Mouse (Mus musculus): Measurements from ENCODE around the gene Acsm1. TPM values are rescaled to one million over a fixed set of nuclear protein-coding genes. Genes with fewer than 3 reads are reported as not detected.
A peak's percentile ranks its signal among the peaks of the same experiment; 100 is the strongest.

The Acsm1 gene
- polyA plus RNA-seq, 1 experiment from 2014 or later, result 1.8 TPM

- H3K4me2 ChIP-seq (replicated peaks; ENCODE audit: low read depth), result 0 out of 2 replicates have a peak overlapping the region, but pooled peaks have one; percentile 8
- H3K9me3 ChIP-seq (ENCODE audit: control insufficient read depth, low read length), result no peaks in the 10 kb centered on the region
- H3K9ac ChIP-seq (ENCODE audit: low read length), result no peak overlapping the region
- H3K4me1 ChIP-seq (replicated peaks; ENCODE audit: control insufficient read depth, insufficient read depth), result no peaks in the 10 kb centered on the region
- H3K4me3 ChIP-seq (ENCODE audit: low read depth, low read length), result no peak overlapping the region
- no peak for TF ChIP-seq EP300 (optimal IDR thresholded peaks at IDR 0.05)
- no peak for TF ChIP-seq CTCF (IDR thresholded peaks at IDR 0.05; ENCODE audit: low read depth)
- no peaks in the 10 kb centered on the region for H3K36me3 ChIP-seq (ENCODE audit: control insufficient read depth, insufficient read depth, low read length)
- ATAC-seq (ENCODE audit: low FRiP score, low TSS enrichment), result 0 out of 2 replicates have a peak, but pooled peaks have one; percentile 35
- H3K27ac ChIP-seq (replicated peaks), result no peak overlapping the region
- DNase-seq (ENCODE audit: low spot score), result no peak
- no peaks in the 10 kb centered on the region for H3K27me3 ChIP-seq (ENCODE audit: control insufficient read depth, insufficient read depth, low read length)
- WGBS, result 54% methylated on average over 9 of the region's 9 CpGs
Measured at GRCm38 (mm10) chr7:119605926-119606663, 731 bp upstream of the Acsm1 start.

DNA sequence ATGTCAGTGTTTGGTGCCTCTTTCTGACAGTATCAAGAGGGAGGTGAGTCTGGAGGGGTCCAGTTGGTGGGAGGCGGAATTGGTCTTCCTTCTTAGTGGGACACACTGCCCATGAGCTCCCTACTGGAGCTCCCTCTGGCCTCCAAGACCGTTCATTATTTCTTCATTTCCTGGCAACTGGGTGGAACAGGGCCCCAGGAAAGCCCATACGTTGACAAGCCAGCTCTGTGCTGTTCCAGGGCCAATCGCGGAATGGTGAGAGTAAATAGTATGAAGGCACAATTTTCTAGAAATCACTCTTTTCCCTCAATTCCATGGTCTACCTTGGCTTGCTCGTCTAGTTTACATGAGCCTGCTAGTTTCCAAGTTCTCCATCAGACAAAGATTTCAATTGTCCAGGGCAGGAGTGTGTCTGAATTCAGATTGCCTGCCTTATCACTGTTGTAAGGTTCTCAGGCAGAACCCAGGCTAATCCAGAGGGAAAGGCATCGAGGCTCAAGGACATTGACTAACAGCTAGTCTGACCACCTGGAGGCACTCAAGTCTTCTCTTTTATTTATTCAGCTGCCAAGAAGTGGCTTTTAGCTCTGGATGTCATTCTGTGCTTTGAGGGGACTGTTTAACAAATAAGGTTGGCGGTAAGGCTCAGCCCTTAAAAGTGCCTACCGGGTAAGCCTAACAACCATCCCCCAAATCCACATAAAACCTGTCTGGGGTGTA is 1.1 kb downstream of the Acsm1 start:
- no peaks in the 10 kb centered on the region for H3K9me3 ChIP-seq (ENCODE audit: control insufficient read depth, low read length)
- H3K4me2 ChIP-seq (replicated peaks; ENCODE audit: low read depth), result no peak overlapping the region
- H3K4me3 ChIP-seq (ENCODE audit: low read depth, low read length), result no peak overlapping the region
- DNase-seq (ENCODE audit: low spot score), result no peak
- no peaks in the 10 kb centered on the region for H3K27me3 ChIP-seq (ENCODE audit: control insufficient read depth, insufficient read depth, low read length)
- H3K9ac ChIP-seq (ENCODE audit: low read length), result no peak overlapping the region
- H3K27ac ChIP-seq (replicated peaks), result no peak overlapping the region
- 49% methylated on average over 9 of the region's 9 CpGs for WGBS
- ATAC-seq (ENCODE audit: low FRiP score, low TSS enrichment), result 0 out of 2 replicates have a peak, but pooled peaks have one; percentile 32
- H3K4me1 ChIP-seq (replicated peaks; ENCODE audit: control insufficient read depth, insufficient read depth), result no peaks in the 10 kb centered on the region
- no peaks in the 10 kb centered on the region for H3K36me3 ChIP-seq (ENCODE audit: control insufficient read depth, insufficient read depth, low read length)
- no peak for TF ChIP-seq EP300 (optimal IDR thresholded peaks at IDR 0.05)
- no peak for TF ChIP-seq CTCF (IDR thresholded peaks at IDR 0.05; ENCODE audit: low read depth)

DNA sequence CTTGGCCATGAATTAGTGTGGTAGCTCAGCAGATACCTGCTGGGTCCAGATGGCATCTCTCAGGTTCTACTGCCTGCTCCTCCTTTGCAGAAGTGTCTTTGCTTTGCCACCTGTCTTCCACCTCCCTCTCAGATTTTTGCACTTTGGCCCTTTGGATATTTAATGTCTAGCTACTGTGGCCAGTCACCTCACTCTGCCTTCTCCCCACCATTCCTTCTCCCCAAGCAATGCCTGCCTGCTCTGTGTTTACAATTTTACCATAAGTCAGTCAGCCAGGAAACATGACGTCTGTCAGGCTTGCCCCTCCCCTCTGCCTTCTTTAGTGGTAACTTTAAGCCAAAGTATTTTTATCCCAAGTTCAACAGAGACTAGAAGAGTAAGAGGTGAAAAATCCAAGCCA is 9.7 kb downstream of the Acsm1 start:
- Histone ChIP-seq H3K27ac (replicated peaks) (no peak overlapping the region), H3K9me3 (ENCODE audit: control insufficient read depth, low read length) (no peaks in the 10 kb centered on the region), H3K4me1 (replicated peaks; ENCODE audit: control insufficient read depth, insufficient read depth) (no peaks in the 10 kb centered on the region), H3K36me3 (ENCODE audit: control insufficient read depth, insufficient read depth, low read length) (no peaks in the 10 kb centered on the region), H3K9ac (ENCODE audit: low read length) (no peak overlapping the region), H3K4me3 (ENCODE audit: low read depth, low read length) (no peak overlapping the region), H3K27me3 (ENCODE audit: control insufficient read depth, insufficient read depth, low read length) (no peaks in the 10 kb centered on the region), H3K4me2 (replicated peaks; ENCODE audit: low read depth) (no peak overlapping the region)
- DNase-seq (ENCODE audit: low spot score) (no peak), ATAC-seq (ENCODE audit: low FRiP score, low TSS enrichment) (no peak)
- 21% methylated on average over 1 of the region's 1 CpGs for WGBS
- no peak for TF ChIP-seq EP300 (optimal IDR thresholded peaks at IDR 0.05)
- no peak for TF ChIP-seq CTCF (IDR thresholded peaks at IDR 0.05; ENCODE audit: low read depth)

GRCm38 (mm10) chr7:119617593-119617992 is 10.8 kb downstream of the Acsm1 start:
- Histone ChIP-seq H3K4me1 (replicated peaks; ENCODE audit: control insufficient read depth, insufficient read depth) (no peaks in the 10 kb centered on the region), H3K4me3 (ENCODE audit: low read depth, low read length) (no peak overlapping the region), H3K36me3 (ENCODE audit: control insufficient read depth, insufficient read depth, low read length) (no peaks in the 10 kb centered on the region), H3K27me3 (ENCODE audit: control insufficient read depth, insufficient read depth, low read length) (no peaks in the 10 kb centered on the region), H3K9me3 (ENCODE audit: control insufficient read depth, low read length) (no peaks in the 10 kb centered on the region), H3K27ac (replicated peaks) (no peak overlapping the region), H3K9ac (ENCODE audit: low read length) (no peak overlapping the region), H3K4me2 (replicated peaks; ENCODE audit: low read depth) (no peak overlapping the region)
- no peak for TF ChIP-seq EP300 (optimal IDR thresholded peaks at IDR 0.05)
- no peak for TF ChIP-seq CTCF (IDR thresholded peaks at IDR 0.05; ENCODE audit: low read depth)
- DNase-seq (ENCODE audit: low spot score) (no peak), ATAC-seq (ENCODE audit: low FRiP score, low TSS enrichment) (no peak)
- WGBS, result 83% methylated on average over 6 of the region's 6 CpGs

- H3K27me3 ChIP-seq (ENCODE audit: control insufficient read depth, insufficient read depth, low read length), result no peaks in the 10 kb centered on the region
- H3K9me3 ChIP-seq (ENCODE audit: control insufficient read depth, low read length), result no peaks in the 10 kb centered on the region
- no peak overlapping the region for H3K27ac ChIP-seq (replicated peaks)
- TF ChIP-seq CTCF (IDR thresholded peaks at IDR 0.05; ENCODE audit: low read depth) (no peak), EP300 (optimal IDR thresholded peaks at IDR 0.05) (no peak)
- no peaks in the 10 kb centered on the region for H3K36me3 ChIP-seq (ENCODE audit: control insufficient read depth, insufficient read depth, low read length)
- no peak overlapping the region for H3K4me3 ChIP-seq (ENCODE audit: low read depth, low read length)
- no peak overlapping the region for H3K9ac ChIP-seq (ENCODE audit: low read length)
- H3K4me2 ChIP-seq (replicated peaks; ENCODE audit: low read depth), result no peak overlapping the region
- ATAC-seq (ENCODE audit: low FRiP score, low TSS enrichment) (no peak), DNase-seq (ENCODE audit: low spot score) (no peak)
- no peaks in the 10 kb centered on the region for H3K4me1 ChIP-seq (replicated peaks; ENCODE audit: control insufficient read depth, insufficient read depth)
- 46% methylated on average over 4 of the region's 4 CpGs for WGBS
Measured at GRCm38 (mm10) chr7:119618209-119618935, 11.5 kb downstream of the Acsm1 start.

Measured in stomach, postnatal 0 days (tissue).